Mouse (Mus musculus): ENCODE results near the gene Vwa5b1.

DNA sequence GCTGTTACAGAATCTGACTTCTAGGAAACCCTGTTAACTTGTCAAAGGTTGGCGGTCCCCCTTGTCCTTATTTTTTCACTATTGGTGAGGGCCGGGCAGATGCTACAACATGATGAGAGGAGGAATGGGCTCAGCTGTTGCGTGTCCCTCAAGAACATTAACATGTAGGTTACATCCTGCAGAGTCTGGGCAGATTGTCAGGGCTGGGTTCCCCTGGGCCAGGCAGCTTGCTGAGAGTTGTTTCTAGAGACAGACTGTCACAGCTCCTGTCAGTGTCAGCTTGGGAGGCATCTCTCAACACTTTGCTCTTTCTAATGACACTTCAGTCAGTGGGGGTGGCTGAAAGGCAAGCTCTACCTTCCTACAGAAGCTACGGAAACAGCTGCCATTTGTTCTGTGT, 16.2 kb upstream of the Vwa5b1 start:
- no peak for TF ChIP-seq CTCF (conservative IDR thresholded peaks at IDR 0.05; ENCODE audit: insufficient read depth, insufficient read length, low read depth, low read length)
- no peak for TF ChIP-seq POLR2A (IDR thresholded peaks at IDR 0.05; ENCODE audit: low read depth, low read length)
